Mouse (Mus musculus): ENCODE results near the gene Gm20532. TPM values are rescaled to one million over a fixed set of nuclear protein-coding genes. Genes with fewer than 3 reads are reported as not detected.

Gm20532 gene
- total RNA-seq, 2 experiments from 2014 or later = not detected

Small RNA genes lying within 50 kb of the gene (microRNA-seq; reads per million reads assigned to microRNA genes)
- gene Mir126a (0.74 to 1.4 reads per million in 2 experiments), gene Mir126b (0 reads per million in 2 experiments)

Other genes with a start within 250 kb of the Gm20532 start
- 10 to 100 TPM; 18.2 to 19.5 TPM for gene Dnlz, start 234.5 kb upstream of the Gm20532 start, total RNA-seq (2021)
- under 1 TPM; 0.44 to 0.82 TPM for gene Card9, start 225.7 kb upstream of the Gm20532 start, total RNA-seq (2021)
- 1 to 10 TPM; 3.7 to 9.0 TPM for gene Snapc4, start 206.0 kb upstream of the Gm20532 start, total RNA-seq (2021)
- gene Entr1, start 197.3 kb upstream of the Gm20532 start, total RNA-seq (2021) = 10 to 100 TPM; 22.5 to 24.0 TPM
- gene Pmpca, start 197.3 kb upstream of the Gm20532 start, total RNA-seq (2021) = 100 to 1,000 TPM; 137 TPM
- gene Inpp5e, start 177.4 kb upstream of the Gm20532 start, total RNA-seq (2021) = 1 to 10 TPM; 7.4 TPM
- gene Sec16a, start 141.4 kb upstream of the Gm20532 start, total RNA-seq (2021) = 10 to 100 TPM; 21.0 to 23.9 TPM
- gene Notch1, start 70.0 kb upstream of the Gm20532 start, total RNA-seq (2021) = 1 to 10 TPM; 7.7 to 8.0 TPM
- 10 to 100 TPM; 50.0 to 62.2 TPM for gene Egfl7, start 6.6 kb upstream of the Gm20532 start, total RNA-seq (2021)
- gene Agpat2, start 17.8 kb downstream of the Gm20532 start, total RNA-seq (2021) = 1 to 10 TPM; 5.6 to 5.9 TPM
- 1 to 10 TPM; 1.6 to 2.3 TPM for gene Fam69b, start 41.8 kb downstream of the Gm20532 start, total RNA-seq (2021)
- not detected for gene Lcn4, start 84.6 kb downstream of the Gm20532 start, total RNA-seq (2021)